Mouse (Mus musculus): Measurements from ENCODE around the gene Cfap43. TPM values are rescaled to one million over a fixed set of nuclear protein-coding genes. Genes with fewer than 3 reads are reported as not detected.

Cfap43 gene
- polyA plus RNA-seq, 1 experiment from 2014 or later, result 0.16 TPM

- peaks cover 52% of the 10 kb centered on the region for H3K36me3 ChIP-seq (ENCODE audit: control insufficient read depth, insufficient read depth, low read length)
- 0 out of 4 replicates have a peak overlapping the region, but pooled peaks of 1 of the 2 experiments have one; percentile 1 for H3K27ac ChIP-seq (replicated peaks in 1 of 2; ENCODE audit: control insufficient read depth in 1 of 2, insufficient read depth in 1 of 2, low read depth in 2 of 2, low read length in 2 of 2)
- 88% methylated on average over 6 of the region's 6 CpGs for WGBS
- no peaks in the 10 kb centered on the region for H3K27me3 ChIP-seq (ENCODE audit: control insufficient read depth, insufficient read depth, low read length)
- no peak for ATAC-seq (ENCODE audit: insufficient number of reproducible peaks, insufficient read depth, low FRiP score, low read depth)
- H3K9ac ChIP-seq (ENCODE audit: low read length), result no peak overlapping the region
- peaks cover 25 to 28% of the 10 kb centered on the region in 2 experiments for H3K4me1 ChIP-seq (ENCODE audit: control insufficient read depth in 2 of 2, insufficient read depth in 2 of 2, low read length in 2 of 2)
- H3K9me3 ChIP-seq (ENCODE audit: control insufficient read depth, low read length), result no peaks in the 10 kb centered on the region
- H3K4me3 ChIP-seq (ENCODE audit: control insufficient read depth in 1 of 2, insufficient read depth in 1 of 2, low read depth in 1 of 2, low read length in 2 of 2), result no peak overlapping the region
- H3K4me2 ChIP-seq (ENCODE audit: low read length), result no peak overlapping the region
Observed at GRCm38 (mm10) chr19:47893092-47893491, 26.0 kb downstream of the Cfap43 start.

GRCm38 (mm10) chr19:47891562-47892312 lies 27.4 kb downstream of the Cfap43 start:
- peaks cover 40% of the 10 kb centered on the region for H3K36me3 ChIP-seq (ENCODE audit: control insufficient read depth, insufficient read depth, low read length)
- H3K4me3 ChIP-seq (ENCODE audit: control insufficient read depth in 1 of 2, insufficient read depth in 1 of 2, low read depth in 1 of 2, low read length in 2 of 2), result no peak overlapping the region
- peak; percentile 31; the same call in 1 of the 2 replicates for ATAC-seq (ENCODE audit: insufficient number of reproducible peaks, insufficient read depth, low FRiP score, low read depth)
- peaks cover 28 to 33% of the 10 kb centered on the region in 2 experiments for H3K4me1 ChIP-seq (ENCODE audit: control insufficient read depth in 2 of 2, insufficient read depth in 2 of 2, low read length in 2 of 2)
- peak overlapping the region; percentile 8 to 12; a peak in 1 of 4 replicates for H3K27ac ChIP-seq (replicated peaks in 1 of 2; ENCODE audit: control insufficient read depth in 1 of 2, insufficient read depth in 1 of 2, low read depth in 2 of 2, low read length in 2 of 2)
- H3K9me3 ChIP-seq (ENCODE audit: control insufficient read depth, low read length), result no peaks in the 10 kb centered on the region
- no peaks in the 10 kb centered on the region for H3K27me3 ChIP-seq (ENCODE audit: control insufficient read depth, insufficient read depth, low read length)
- no peak overlapping the region for H3K4me2 ChIP-seq (ENCODE audit: low read length)
- 64% methylated on average over 11 of the region's 11 CpGs for WGBS
- no peak overlapping the region for H3K9ac ChIP-seq (ENCODE audit: low read length)

GRCm38 (mm10) chr19:47890489-47891130 lies 28.5 kb downstream of the Cfap43 start:
- Histone ChIP-seq H3K27ac (replicated peaks in 1 of 2; ENCODE audit: control insufficient read depth in 1 of 2, insufficient read depth in 1 of 2, low read depth in 2 of 2, low read length in 2 of 2) (peak overlapping the region in 1 of 2 experiments; percentile 24; a peak in 2 of 4 replicates), H3K4me2 (ENCODE audit: low read length) (no peak overlapping the region), H3K9me3 (ENCODE audit: control insufficient read depth, low read length) (no peaks in the 10 kb centered on the region), H3K36me3 (ENCODE audit: control insufficient read depth, insufficient read depth, low read length) (peaks cover 28% of the 10 kb centered on the region), H3K4me1 (ENCODE audit: control insufficient read depth in 2 of 2, insufficient read depth in 2 of 2, low read length in 2 of 2) (peaks cover 37 to 44% of the 10 kb centered on the region in 2 experiments), H3K27me3 (ENCODE audit: control insufficient read depth, insufficient read depth, low read length) (no peaks in the 10 kb centered on the region), H3K9ac (ENCODE audit: low read length) (no peak overlapping the region), H3K4me3 (ENCODE audit: control insufficient read depth in 1 of 2, insufficient read depth in 1 of 2, low read depth in 1 of 2, low read length in 2 of 2) (no peak overlapping the region)
- ATAC-seq (ENCODE audit: insufficient number of reproducible peaks, insufficient read depth, low FRiP score, low read depth), result no peak
- WGBS, result 66% methylated on average over 10 of the region's 10 CpGs

- no peak overlapping the region for H3K9ac ChIP-seq (ENCODE audit: low read length)
- H3K27ac ChIP-seq (replicated peaks in 1 of 2; ENCODE audit: control insufficient read depth in 1 of 2, insufficient read depth in 1 of 2, low read depth in 2 of 2, low read length in 2 of 2), result no peak overlapping the region
- no peaks in the 10 kb centered on the region for H3K27me3 ChIP-seq (ENCODE audit: control insufficient read depth, insufficient read depth, low read length)
- no peak for ATAC-seq (ENCODE audit: insufficient number of reproducible peaks, insufficient read depth, low FRiP score, low read depth)
- 92% methylated on average over 8 of the region's 8 CpGs for WGBS
- H3K4me1 ChIP-seq (ENCODE audit: control insufficient read depth in 2 of 2, insufficient read depth in 2 of 2, low read length in 2 of 2), result peaks cover 50 to 53% of the 10 kb centered on the region in 2 experiments
- no peaks in the 10 kb centered on the region for H3K9me3 ChIP-seq (ENCODE audit: control insufficient read depth, low read length)
- peaks cover 3% of the 10 kb centered on the region for H3K36me3 ChIP-seq (ENCODE audit: control insufficient read depth, insufficient read depth, low read length)
- H3K4me2 ChIP-seq (ENCODE audit: low read length), result no peak overlapping the region
- no peak overlapping the region for H3K4me3 ChIP-seq (ENCODE audit: control insufficient read depth in 1 of 2, insufficient read depth in 1 of 2, low read depth in 1 of 2, low read length in 2 of 2)
Observed at GRCm38 (mm10) chr19:47888037-47888436, 31.1 kb downstream of the Cfap43 start.

GRCm38 (mm10) chr19:47887417-47887816 lies 31.7 kb downstream of the Cfap43 start:
- Histone ChIP-seq H3K9me3 (ENCODE audit: control insufficient read depth, low read length) (no peaks in the 10 kb centered on the region), H3K27ac (replicated peaks in 1 of 2; ENCODE audit: control insufficient read depth in 1 of 2, insufficient read depth in 1 of 2, low read depth in 2 of 2, low read length in 2 of 2) (0 out of 4 replicates have a peak overlapping the region, but pooled peaks of 1 of the 2 experiments have one; percentile 28), H3K9ac (ENCODE audit: low read length) (no peak overlapping the region), H3K27me3 (ENCODE audit: control insufficient read depth, insufficient read depth, low read length) (no peaks in the 10 kb centered on the region), H3K36me3 (ENCODE audit: control insufficient read depth, insufficient read depth, low read length) (no peaks in the 10 kb centered on the region), H3K4me1 (ENCODE audit: control insufficient read depth in 2 of 2, insufficient read depth in 2 of 2, low read length in 2 of 2) (peaks cover 46 to 47% of the 10 kb centered on the region in 2 experiments), H3K4me2 (ENCODE audit: low read length) (no peak overlapping the region), H3K4me3 (ENCODE audit: control insufficient read depth in 1 of 2, insufficient read depth in 1 of 2, low read depth in 1 of 2, low read length in 2 of 2) (no peak overlapping the region)
- 89% methylated on average over 10 of the region's 10 CpGs for WGBS
- no peak for ATAC-seq (ENCODE audit: insufficient number of reproducible peaks, insufficient read depth, low FRiP score, low read depth)

GRCm38 (mm10) chr19:47886617-47887016 lies 32.5 kb downstream of the Cfap43 start:
- Histone ChIP-seq H3K9me3 (ENCODE audit: control insufficient read depth, low read length) (no peaks in the 10 kb centered on the region), H3K4me3 (ENCODE audit: control insufficient read depth in 1 of 2, insufficient read depth in 1 of 2, low read depth in 1 of 2, low read length in 2 of 2) (no peak overlapping the region), H3K9ac (ENCODE audit: low read length) (no peak overlapping the region), H3K27me3 (ENCODE audit: control insufficient read depth, insufficient read depth, low read length) (no peaks in the 10 kb centered on the region), H3K4me1 (ENCODE audit: control insufficient read depth in 2 of 2, insufficient read depth in 2 of 2, low read length in 2 of 2) (peaks cover 39% of the 10 kb centered on the region in 2 experiments), H3K27ac (replicated peaks in 1 of 2; ENCODE audit: control insufficient read depth in 1 of 2, insufficient read depth in 1 of 2, low read depth in 2 of 2, low read length in 2 of 2) (no peak overlapping the region), H3K4me2 (ENCODE audit: low read length) (no peak overlapping the region), H3K36me3 (ENCODE audit: control insufficient read depth, insufficient read depth, low read length) (no peaks in the 10 kb centered on the region)
- WGBS, result 62% methylated on average over 7 of the region's 7 CpGs
- ATAC-seq (ENCODE audit: insufficient number of reproducible peaks, insufficient read depth, low FRiP score, low read depth), result no peak

GRCm38 (mm10) chr19:47885886-47886285 lies 33.2 kb downstream of the Cfap43 start:
- Histone ChIP-seq H3K36me3 (ENCODE audit: control insufficient read depth, insufficient read depth, low read length) (no peaks in the 10 kb centered on the region), H3K27ac (replicated peaks in 1 of 2; ENCODE audit: control insufficient read depth in 1 of 2, insufficient read depth in 1 of 2, low read depth in 2 of 2, low read length in 2 of 2) (peak overlapping the region; percentile 34 to 70; a peak in 3 of 4 replicates)
- WGBS, result 44% methylated on average over 11 of the region's 11 CpGs

More at GRCm38 (mm10) chr19:47885886-47886285, 33.2 kb downstream of the Cfap43 start:
- ATAC-seq (ENCODE audit: insufficient number of reproducible peaks, insufficient read depth, low FRiP score, low read depth), result no peak
- H3K4me2 ChIP-seq (ENCODE audit: low read length), result peak overlapping the region; percentile 11; the same call in 1 of the 2 replicates
- H3K9ac ChIP-seq (ENCODE audit: low read length), result no peak overlapping the region
- no peaks in the 10 kb centered on the region for H3K27me3 ChIP-seq (ENCODE audit: control insufficient read depth, insufficient read depth, low read length)
- peaks cover 32 to 33% of the 10 kb centered on the region in 2 experiments for H3K4me1 ChIP-seq (ENCODE audit: control insufficient read depth in 2 of 2, insufficient read depth in 2 of 2, low read length in 2 of 2)
- H3K4me3 ChIP-seq (ENCODE audit: control insufficient read depth in 1 of 2, insufficient read depth in 1 of 2, low read depth in 1 of 2, low read length in 2 of 2), result no peak overlapping the region
- no peaks in the 10 kb centered on the region for H3K9me3 ChIP-seq (ENCODE audit: control insufficient read depth, low read length)

Measured in heart, embryonic 14.5 days (tissue).